Mouse (Mus musculus) 3134 (cell line): ENCODE results near the gene Selenom.

ENCODE experiments used
- DNase-seq: peaks from one replicate; pipeline ENCODE4 v3.0.0-alpha.2; 2011; ENCODE audit warnings: low spot score; ENCODE audit not compliant: insufficient read length; ENCODE audit errors: extremely low read depth

Gene Selenom

GRCm38 (mm10) chr11:3546242-3546562 lies 31.7 kb downstream of the Selenom start:
- DNase-seq = no peak

GRCm38 (mm10) chr11:3547047-3547446 lies 32.6 kb downstream of the Selenom start:
- no peak for DNase-seq

GRCm38 (mm10) chr11:3547969-3548368 lies 33.5 kb downstream of the Selenom start:
- no peak for DNase-seq

- DNase-seq = no peak
Measured at GRCm38 (mm10) chr11:3548564-3549295, 34.2 kb downstream of the Selenom start.

GRCm38 (mm10) chr11:3549791-3550190 lies 35.3 kb downstream of the Selenom start:
- DNase-seq = no peak

GRCm38 (mm10) chr11:3554976-3555375 lies 40.5 kb downstream of the Selenom start:
- no peak for DNase-seq

GRCm38 (mm10) chr11:3557852-3558251 lies 43.4 kb downstream of the Selenom start:
- no peak for DNase-seq

GRCm38 (mm10) chr11:3560202-3560601 lies 45.7 kb downstream of the Selenom start:
- peak; percentile 81 for DNase-seq

GRCm38 (mm10) chr11:3563853-3564252 lies 49.4 kb downstream of the Selenom start:
- no peak for DNase-seq

- no peak for DNase-seq
Measured at GRCm38 (mm10) chr11:3564451-3564850, 50.0 kb downstream of the Selenom start.

- peak; percentile 60 for DNase-seq
Measured at GRCm38 (mm10) chr11:3566018-3566417, 51.5 kb downstream of the Selenom start.
